Mouse (Mus musculus): Measurements from ENCODE around the gene Rpl32.

Rpl32 gene

DNA sequence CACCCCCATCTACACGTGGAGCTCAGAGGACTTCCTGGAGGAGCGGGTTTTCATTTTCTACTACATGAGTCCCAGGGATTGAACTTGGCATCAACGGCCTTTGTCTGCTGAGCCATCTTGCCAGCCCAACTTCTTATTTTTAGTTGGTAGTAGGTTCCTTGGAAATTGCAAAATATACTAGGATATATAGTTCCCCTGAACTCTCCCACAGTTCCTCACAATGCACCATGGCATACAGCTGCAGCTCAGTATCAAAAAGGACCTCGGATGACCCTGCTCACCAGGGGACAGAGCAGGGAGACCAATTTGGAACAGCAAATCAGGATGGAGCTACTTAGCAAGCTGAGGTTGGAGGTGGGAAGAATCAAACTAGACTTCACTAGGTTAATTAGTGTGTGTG is 6.5 kb upstream of the Rpl32 start:
- no peak for DNase-seq

GRCm38 (mm10) chr6:115814104-115814503 is 5.6 kb upstream of the Rpl32 start:
- DNase-seq, result peak; percentile 17 to 61

- no peak for DNase-seq
Observed at GRCm38 (mm10) chr6:115811606-115812005, 3.1 kb upstream of the Rpl32 start.

GRCm38 (mm10) chr6:115808196-115808487 is 405 bp downstream of the Rpl32 start:
- no peak for DNase-seq

DNA sequence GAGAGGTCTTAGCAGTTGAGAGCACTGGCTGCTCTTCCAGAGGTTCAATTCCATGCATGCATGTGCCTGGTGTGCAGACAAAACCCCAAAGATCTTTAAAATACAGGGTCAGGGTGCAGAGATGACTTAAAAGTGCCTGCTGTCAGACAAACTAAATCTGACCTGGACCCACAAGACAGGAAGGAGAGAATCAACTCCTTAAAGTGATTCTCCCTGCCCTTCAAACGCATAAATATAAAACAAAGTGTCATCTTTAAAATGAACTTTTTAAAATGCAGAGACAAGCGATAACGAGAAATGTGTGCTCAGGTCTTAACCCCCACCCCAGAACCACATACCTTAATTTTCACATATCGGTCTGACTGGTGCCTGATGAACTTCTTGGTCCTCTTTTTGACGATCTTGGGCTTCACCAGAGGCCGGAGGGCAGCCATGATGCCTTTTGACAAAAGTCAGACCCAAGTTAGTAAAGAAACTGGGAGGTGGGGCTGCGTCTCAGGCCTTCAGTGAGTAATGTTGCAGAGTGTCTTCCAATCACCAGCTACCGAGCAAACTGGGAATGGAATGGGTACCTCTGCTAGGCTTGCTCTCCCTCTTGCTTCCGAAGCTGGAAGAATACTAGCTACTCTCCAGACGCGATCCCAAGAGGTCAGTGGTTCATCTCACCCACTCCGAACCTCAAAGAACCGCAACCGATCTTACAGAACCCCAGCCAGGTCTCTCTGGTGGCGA is 917 bp downstream of the Rpl32 start:
- DNase-seq, result no peak

DNA sequence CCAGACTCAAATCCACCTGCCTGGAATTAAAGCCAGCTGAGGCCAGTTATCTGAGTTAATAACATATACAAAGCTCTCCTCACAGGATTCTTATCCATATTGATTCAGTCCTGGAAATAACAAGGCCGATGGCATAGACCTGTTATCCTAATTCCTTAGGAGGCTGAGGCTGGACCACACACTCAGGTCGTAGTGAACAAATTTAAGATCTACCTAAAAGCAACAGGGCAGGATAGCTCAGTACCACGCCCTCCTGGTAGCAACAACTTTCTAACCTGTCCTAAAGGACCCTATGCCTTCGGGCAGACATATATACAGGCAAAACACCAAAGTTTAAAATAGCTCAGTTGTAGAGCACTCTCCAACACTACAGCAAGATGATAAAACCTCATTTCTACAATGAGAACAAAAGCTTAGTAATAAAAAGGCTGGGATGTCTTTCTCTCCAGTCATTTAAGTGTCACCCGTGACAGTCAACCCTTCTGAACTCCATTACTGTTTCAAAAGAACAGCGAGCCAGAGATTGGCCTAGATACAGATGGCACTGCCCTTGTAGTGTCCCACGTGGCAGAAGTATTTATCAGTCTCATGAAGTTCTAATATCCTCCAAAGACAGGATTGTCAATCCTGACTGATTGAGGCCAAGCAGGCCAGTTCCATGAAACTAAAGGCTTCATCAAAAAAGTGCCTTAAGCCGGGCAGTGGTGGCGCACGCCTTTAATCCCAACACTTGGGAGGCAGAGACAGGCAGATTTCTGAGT is 3.9 kb downstream of the Rpl32 start:
- DNase-seq, result no peak

DNA sequence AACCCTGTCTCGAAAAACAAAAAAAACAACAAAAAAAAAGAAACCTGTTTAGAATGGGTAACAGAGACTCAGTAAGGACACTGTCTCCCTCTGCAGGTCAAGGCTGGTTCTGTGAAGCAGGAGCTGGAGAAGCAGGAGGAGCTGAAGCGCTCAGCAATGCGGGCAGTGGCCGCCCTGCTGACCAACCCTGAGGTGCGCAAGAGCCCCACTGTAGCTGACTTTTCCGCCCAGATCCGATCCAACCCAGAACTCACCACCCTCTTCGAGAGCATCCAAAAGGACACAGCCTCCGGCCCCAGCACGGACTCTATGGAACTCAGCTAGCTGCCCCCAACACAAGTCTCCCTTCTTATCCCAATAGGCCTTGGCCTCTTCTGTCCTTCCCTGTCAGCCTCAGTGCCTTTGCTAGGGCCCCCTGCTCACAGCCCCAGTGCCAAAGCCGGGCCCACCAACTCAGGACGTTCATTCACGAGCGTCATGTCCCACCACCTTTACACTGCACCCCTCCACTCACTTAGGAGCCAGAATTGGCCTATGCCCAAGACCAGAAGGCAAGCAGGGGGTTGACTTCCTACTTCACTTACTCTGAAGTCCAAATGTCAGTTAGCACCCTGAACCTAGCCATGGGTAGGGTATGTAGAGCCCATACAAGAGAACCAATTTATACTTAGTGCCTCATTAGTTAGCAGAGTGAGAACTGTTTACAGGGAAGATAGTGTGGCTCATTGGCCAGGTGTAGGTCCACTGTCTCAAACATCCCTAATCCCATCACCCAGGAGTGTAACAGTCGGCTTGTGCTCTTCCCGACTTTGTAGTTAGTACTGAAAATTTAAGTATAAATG is 4.8 kb downstream of the Rpl32 start:
- DNase-seq, result peak; percentile 78 to 86

- no peak for DNase-seq
Observed at GRCm38 (mm10) chr6:115801811-115802210, 6.7 kb downstream of the Rpl32 start.

DNA sequence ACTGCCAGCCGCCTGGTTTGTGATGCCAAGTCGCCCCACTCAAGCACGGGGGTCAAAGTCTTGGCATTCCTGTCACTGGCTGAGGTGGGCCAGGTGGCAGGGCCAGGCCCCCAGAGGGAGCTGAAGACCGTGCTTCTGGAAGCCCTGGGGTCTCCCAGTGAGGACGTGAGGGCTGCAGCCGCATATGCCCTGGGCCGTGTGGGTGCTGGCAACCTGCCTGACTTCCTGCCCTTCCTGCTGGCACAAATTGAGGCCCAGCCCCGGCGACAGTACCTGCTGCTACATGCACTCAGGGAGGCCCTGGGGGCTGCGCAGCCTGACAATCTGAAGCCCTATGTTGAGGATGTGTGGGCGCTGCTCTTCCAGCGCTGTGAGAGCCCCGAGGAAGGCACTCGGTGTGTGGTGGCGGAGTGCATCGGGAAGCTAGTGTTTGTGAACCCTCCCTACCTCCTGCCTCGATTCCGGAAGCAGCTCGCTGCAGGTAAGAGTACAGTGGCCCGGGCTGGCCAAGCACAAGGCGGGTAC is 15.8 kb downstream of the Rpl32 start:
- DNase-seq, result peak in 1 of 2 experiments; percentile 81

GRCm38 (mm10) chr6:115791842-115792686 is 16.5 kb downstream of the Rpl32 start:
- DNase-seq, result peak; percentile 73 to 81

- peak; percentile 23 to 53 for DNase-seq
Observed at GRCm38 (mm10) chr6:115791016-115791415, 17.5 kb downstream of the Rpl32 start.

- DNase-seq, result no peak
Observed at GRCm38 (mm10) chr6:115782781-115783180, 25.8 kb downstream of the Rpl32 start.

GRCm38 (mm10) chr6:115776363-115776762 is 32.2 kb downstream of the Rpl32 start:
- DNase-seq, result peak in 1 of 2 experiments; percentile 52

- peak; percentile 75 to 85 for DNase-seq
Observed at GRCm38 (mm10) chr6:115775838-115776237, 32.7 kb downstream of the Rpl32 start.

DNA sequence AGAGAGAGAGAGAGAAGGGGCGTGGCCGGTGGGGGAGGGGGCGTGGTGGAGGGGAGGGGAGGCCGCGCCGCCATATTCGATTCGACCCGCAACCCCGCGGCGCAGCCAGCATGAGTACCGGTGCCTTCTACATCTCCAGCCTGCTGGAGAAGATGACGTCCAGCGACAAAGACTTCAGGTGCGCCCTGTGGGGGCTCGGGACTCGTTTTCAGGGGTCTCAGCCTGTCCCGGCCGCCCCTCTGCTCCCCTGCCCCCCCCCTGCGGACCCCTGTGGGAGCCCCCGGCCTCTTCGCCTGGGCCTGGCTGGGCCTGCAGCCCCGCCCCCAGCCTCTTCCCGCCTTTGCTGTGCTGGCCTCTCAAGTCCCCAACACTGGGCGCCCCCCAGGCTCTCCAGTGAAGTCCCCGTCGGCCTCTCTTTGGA is 34.0 kb downstream of the Rpl32 start, which contains the start of gene Cand2:
Gene Cand2, plus strand, starts transcription at position 38 of the 421 bp plus-strand sequence.
- DNase-seq, result peak; percentile 42 to 69

DNA sequence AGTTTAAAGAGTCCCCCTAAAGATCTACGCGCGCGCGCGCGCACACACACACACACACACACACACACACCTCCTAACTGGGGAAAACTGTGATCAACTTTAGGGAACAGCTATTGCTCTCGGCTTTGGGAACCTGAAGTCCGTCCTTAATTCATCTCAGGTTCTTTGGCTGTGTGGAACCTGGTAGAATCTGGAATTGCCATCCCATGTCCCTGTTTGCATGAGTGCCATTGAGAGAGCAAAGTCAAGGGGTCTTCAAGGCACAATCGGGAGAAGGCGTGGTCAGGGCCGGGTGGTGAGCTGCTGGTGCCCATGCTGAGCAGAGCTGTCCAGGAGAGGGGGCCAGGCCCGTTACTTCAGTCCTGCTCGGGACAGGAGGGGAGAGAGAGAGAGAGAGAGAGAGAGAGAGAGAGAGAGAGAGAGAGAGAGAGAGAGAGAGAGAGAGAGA is 34.6 kb downstream of the Rpl32 start:
- peak; percentile 32 to 38 for DNase-seq

DNA sequence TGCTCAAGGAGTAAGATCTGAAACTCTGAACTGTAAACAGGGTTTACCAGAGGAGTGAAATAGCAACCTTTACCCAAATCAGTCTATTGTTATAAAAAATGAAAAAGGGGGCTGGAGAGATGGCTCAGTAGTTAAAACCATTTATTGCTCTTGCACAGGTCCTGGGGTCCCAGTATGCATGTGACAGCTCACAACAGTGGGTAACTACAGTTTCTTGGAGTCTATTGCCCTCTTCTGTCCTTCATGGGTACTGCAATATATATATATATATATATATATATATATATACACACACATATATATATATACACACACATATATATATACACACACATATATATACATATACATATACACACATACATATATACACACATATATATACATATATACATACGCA is 35.9 kb downstream of the Rpl32 start:
- no peak for DNase-seq

DNA sequence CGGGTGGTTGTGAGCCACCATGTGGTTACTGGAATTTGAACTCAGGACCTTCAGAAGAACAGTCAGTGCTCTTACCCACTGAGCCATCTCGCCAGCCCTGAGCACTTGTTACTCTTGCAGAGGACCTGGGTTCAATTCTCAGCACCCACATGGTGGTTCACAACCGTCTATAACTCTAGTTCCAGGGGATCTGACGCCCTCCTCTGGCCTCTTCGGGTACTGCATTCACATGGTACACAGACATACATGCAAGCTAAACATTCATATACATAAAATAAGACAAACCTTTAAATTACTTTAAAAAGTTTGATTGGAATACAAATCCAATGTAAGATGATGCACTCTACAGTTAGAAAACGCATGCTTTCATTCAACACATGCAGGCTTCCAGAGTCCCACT is 36.3 kb downstream of the Rpl32 start:
- DNase-seq, result peak in 1 of 2 experiments; percentile 14

- DNase-seq, result no peak
Observed at GRCm38 (mm10) chr6:115770852-115771251, 37.7 kb downstream of the Rpl32 start.

GRCm38 (mm10) chr6:115770059-115770670 is 38.4 kb downstream of the Rpl32 start:
- DNase-seq, result no peak

GRCm38 (mm10) chr6:115768207-115768606 is 40.3 kb downstream of the Rpl32 start:
- DNase-seq, result no peak

DNA sequence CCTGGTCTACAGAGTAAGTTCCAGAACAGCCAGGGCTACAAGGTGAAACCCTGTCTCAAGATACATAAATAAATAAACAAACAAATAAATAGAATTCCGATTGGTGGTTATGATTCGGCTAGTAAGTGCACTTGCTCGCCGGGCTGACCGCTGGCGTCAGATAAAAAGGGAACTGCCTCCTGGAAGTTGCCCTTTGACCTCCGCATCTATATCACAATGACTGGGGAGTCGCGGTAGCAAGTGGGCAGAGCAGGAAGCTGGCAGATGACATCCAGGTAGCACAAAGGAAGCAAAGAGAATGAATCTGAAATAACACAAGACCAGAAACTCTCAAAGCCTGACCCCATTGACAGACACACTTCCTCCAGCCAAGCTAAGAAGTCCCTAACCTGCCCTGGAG is 41.2 kb downstream of the Rpl32 start:
- no peak for DNase-seq

Data from cerebellum, postnatal 25 days (tissue).